Mouse (Mus musculus): ENCODE data around the gene Cnot3. TPM values are rescaled to one million over a fixed set of nuclear protein-coding genes. Genes with fewer than 3 reads are reported as not detected.
"Not testable (repeated sequence)": the region's sequence is repeated elsewhere in the genome, so short reads cannot be mapped to it uniquely, and the experiment has no call there.

The Cnot3 gene
- total RNA-seq (2021): 10 to 100 TPM; 56.7 to 58.5 TPM
- long read RNA-seq, experiment 1, full-length matches to known transcripts: 14 of 24 reads
- long read RNA-seq, experiment 1, partial matches to known transcripts: 8 of 24 reads
- long read RNA-seq, experiment 1, other reads (novel, unspliced or antisense): 2 of 24 reads
- long read RNA-seq, experiment 2, full-length matches to known transcripts: 13 of 34 reads
- long read RNA-seq, experiment 2, partial matches to known transcripts: 10 of 34 reads
- long read RNA-seq, experiment 2, other reads (novel, unspliced or antisense): 11 of 34 reads

DNA sequence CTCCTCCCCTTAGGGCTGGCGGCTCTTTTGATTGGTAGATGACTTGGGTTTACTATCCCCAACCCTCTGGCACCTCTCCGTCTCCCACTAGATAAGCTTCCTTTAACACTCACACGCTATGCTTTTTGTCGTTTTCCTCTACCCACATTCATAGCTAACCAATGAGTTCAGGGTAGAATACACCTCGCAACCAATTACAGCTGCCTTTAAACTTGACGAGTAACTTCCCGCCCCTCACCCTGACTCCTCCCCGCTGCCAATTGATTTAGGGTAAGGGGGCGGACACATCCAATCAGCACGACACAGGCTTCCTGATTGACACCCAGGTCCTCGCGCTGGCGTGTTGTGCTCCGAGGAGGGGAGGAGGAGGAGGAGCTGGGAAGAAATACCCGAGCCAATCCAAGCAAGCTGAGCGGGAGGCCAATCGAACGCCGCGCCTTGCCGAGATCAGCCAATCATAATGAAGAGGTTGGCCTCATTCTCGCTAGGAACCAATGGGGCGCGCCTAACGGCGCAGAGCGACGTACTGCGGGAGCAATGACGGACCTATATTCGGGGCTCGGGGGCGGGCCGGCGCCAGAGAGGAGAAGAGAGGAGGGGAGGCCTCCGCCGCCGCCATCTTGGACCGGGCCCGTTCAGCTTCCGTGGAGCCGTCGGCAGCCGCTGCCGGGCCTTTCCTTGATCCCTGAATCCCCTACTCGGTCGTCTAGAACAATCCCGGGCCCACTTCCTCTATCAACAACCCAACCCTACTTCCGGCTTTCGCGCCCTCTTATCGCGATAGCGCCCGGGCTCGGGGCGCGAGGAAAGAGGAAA is at the start of gene Cnot3:
TSS of gene Cnot3 (plus strand) at position 597 of the 816 bp plus-strand sequence.
- peak; percentile 97 for DNase-seq

DNA sequence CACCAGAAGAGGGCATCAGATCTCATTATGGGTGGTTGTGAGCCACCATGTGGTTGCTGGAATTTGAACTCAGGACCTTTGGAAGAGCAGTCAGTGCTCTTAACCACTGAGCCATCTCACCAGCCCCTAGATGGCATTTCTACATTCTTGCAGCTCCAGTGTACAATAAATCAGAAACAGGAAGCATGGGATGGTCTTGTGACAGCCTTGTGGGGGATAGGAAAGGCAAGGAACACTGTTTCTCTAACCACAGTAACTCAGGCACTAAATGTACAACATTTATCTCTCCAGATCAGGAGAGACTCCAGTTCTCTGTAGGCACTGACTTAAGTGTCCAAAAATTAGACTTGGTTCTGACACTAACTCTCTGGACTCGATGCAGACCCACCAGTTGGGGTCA is 47.3 kb upstream of the Cnot3 start:
- not testable (repeated sequence) for DNase-seq

DNA sequence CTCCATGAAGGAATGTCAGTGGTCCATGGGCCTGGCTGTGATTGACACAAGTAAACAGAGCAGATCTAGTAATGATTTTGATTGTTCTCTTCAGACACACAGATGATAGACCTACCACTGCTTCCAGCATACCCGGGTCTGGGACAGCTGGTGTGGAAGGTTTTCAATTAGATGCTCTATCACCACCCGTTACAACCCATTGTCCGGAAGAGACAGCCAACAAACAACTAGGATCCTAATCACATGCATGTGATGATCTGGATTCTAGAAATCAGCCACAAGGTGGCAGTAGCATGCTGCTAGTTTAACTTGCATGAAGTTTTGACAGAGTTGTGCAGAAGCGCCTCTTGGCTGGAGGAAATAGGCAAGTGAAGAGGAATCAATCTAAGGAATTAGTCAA is 43.9 kb upstream of the Cnot3 start:
- DNase-seq: peak; percentile 81

DNA sequence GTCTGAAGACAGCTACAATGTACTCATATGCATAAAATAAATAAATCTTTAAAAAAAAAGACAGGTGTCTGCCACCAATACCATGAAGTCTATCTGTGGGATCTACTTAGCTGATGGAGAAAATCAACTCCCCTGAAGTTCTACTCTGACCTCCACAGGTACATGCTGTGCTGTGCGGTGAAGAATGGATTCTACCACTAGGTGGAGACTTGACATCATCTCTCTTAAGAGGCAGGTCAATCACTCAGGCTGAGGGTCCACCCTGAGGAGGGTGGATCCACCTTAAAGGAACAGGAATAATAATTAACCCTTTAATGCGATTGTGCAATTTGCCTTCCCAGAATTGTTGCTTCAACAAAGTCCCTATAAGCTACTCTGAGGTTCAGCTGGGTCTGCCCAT is 38.3 kb upstream of the Cnot3 start:
- DNase-seq: peak; percentile 32

DNA sequence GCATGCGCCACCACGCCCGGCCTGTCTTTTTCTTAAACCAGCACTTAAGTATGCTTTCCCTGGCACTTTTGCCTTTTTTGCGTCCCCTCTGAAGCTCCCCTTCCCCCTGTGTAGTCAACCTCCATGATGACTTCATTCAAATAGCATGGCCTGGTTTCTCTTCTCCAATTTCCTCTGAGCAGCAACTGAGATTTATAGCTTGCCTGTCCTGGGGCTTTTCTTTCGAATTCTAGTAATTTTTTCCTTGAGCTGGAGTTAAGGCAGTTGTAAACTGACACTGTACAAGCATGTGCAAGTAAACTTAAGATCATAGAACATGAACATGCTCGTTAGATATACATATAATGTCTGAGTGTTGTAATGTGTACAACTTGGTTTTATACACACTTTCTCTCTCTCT is 37.7 kb upstream of the Cnot3 start:
- DNase-seq: no peak

DNA sequence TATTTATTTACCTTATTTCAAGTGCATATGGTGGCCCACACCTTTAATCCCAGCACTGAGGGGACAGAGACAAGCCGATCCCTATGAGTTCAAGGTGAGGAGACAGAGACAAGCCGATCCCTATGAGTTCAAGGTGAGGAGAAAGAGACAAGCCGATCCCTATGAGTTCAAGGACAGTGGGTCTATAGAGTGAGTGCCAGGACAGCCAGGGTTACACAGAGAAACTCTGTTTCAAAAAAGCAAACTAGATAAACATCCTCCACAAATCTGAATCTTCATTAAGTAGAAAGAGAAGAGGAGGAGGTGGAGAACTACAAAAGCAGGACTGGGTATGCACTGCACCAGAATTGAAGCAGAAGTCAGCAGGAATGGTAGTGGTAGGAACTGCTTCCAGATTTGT is 36.4 kb upstream of the Cnot3 start:
- DNase-seq: no peak

DNA sequence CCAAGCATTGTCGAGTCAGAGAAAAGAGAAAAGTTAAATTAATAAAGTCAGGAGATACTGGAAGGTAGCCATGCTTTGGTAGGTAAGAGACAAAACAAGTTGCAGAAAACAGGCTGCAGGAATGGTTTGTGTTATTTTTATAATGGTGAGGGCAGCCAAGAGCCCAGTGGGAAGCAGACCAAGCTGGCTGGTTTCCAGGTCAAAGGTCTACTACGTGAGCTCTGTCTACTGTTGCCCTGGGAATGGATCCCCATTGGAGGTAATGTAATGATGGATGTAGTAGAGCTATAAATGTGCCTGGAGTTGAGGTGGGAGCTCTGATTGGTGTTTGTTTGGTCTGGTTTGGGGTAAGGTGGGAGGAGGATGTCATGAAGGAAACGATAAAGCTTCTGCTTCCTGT is 36.0 kb upstream of the Cnot3 start:
- DNase-seq: peak; percentile 80

DNA sequence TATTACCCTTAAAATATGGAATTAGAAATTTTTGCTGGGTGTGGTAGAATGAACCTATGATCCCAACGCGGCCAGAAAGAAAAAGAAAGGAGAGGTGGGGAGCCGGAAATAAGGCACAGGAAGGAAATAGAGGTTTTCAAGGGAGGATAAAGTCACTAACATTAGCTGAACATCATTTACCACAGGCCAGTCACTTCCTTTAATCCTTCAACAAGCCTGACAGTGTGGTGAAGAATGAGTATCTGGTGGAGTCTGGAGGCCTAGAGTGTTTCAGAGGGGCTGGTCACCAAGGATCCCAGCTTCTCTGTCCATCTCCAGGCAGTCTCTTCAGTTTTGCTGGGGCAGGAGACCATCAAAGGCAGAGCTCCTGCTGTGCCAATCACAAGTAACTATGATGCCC is 34.6 kb upstream of the Cnot3 start:
- DNase-seq: no peak

DNA sequence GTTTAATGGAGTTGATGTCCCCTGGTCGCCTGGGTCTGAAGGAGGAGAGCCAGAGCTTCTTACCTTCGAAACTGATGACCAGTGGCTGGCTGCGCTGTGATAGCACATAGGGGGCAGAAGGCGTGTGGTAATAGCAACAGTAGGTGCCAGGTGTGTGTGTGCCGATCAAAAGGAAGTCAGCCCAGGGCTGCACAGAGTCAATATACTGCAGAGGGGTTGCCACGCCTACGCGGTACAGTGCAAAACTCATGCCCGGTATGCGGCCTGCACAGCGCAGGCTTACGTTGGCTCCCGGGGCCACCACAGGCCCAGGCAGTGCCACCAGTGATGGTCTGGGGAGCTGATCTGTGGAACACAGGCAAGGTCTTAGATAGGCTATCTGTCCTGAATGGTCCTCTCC is 34.1 kb upstream of the Cnot3 start:
- no peak for DNase-seq

DNA sequence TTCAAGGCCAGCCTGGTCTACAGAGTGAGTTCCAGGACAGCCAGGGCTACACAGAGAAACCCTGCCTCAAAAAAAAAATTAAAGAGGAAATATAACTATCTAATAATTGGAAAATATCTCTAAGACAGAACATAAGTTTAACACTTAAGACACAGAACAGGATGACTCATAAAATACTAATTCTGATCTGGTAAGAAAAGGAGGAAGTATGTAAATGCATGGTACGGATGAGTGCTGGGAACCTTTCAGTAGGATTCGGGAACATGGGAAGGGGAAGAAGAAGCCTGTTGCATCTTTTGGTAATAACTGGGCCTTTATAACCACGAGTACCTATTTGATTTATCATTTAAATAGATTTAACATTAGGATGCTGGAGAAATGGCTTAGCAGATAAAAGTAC is 31.0 kb upstream of the Cnot3 start:
- no peak for DNase-seq

DNA sequence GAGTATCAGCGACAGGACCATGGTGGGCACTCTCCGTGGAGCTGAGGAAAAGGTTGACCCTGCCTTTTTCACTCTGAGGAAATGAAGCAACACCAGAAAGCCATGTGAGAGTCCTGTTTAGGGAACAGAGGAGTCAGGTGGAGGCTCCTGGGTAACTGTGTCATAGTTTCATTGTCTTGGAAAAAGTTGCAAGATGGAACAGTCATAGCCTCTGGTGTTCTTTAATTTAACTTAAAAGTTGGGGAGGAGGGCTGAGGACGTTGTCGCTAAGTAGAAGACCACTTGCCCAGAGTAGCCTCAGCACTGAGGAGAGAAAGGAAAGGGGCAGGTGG is 29.0 kb upstream of the Cnot3 start, which contains the start of gene Oscar:
TSS of gene Oscar (minus strand) at position 101 of the 332 bp plus-strand sequence.
- DNase-seq: no peak

DNA sequence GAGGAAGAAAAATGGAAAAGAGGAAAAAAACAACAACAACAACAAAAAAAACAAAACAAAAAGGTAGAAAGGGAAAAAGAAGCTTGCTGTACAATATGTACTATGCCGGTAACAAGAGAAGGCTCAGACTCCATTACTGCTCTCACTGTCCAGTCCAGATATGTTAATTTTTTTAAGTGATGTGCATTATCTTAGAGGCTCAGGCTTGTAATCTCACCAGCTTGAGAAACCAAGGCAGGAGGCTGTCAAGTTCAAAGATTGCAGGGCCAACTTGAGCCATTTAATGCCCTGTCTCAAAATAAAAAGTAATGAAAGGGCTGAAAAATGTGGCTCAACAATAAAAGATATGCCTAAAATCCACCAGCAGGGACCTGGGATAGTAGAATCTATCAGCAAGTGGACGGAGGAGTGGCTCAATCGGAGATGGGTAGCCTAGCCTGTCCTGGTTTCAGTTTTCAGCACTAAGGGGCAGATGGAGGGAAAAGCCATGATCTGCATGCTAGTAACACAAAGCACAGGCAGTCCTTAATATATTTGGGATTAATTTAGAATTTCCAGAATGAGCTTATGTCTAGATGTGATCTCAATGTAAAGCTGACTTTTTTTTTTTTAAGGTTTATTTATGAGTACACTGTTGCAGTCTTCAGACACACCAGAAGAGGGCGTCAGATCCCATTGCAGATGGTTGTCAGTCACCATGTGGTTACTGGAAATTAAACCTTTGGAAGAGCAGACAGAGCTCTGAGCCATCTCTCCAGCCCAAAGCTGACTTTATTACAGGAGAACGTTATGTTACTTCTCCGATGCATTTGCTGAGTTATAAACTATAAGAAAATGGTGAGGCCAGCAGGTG is 28.5 kb upstream of the Cnot3 start:
- no peak for DNase-seq

DNA sequence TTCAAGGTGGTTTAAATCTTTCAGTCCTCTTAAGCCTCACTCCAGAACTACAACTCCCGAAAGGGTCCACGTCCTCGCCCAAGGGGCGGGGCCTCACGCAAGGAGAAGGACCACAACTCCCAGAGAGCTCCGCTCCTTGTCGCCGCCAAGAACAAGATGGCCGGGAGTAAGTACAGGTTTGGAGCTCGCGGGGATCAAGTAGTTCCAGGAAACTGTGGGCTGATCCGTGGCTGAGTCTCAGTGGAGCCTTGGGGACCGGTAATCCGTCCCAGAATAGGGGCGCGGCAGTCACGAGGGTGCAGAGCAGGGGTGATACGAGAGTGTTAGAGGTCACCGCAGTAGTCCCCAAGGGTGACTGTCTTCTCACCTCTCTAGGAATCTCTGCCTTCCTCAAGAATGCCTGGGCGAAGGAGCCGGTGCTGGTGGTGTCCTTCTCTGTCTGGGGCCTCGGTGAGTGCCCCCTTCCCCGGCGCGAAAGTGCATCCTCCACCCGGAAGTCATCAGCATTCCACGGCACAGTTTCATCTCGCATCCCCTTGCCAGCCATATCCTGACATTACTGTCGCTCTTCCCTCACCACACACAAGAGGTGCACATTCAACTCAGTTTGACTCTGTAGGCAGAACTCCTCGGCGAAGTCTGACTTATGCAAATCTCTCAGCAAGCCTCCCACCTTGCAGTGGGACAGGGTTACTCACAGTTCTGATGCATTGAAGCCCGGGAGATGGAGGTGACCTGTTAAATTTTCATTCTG is 27.6 kb upstream of the Cnot3 start, which contains the start of gene Ndufa3:
TSS of gene Ndufa3 (plus strand) at position 132 of the 754 bp plus-strand sequence.
- peak; percentile 90 for DNase-seq

DNA sequence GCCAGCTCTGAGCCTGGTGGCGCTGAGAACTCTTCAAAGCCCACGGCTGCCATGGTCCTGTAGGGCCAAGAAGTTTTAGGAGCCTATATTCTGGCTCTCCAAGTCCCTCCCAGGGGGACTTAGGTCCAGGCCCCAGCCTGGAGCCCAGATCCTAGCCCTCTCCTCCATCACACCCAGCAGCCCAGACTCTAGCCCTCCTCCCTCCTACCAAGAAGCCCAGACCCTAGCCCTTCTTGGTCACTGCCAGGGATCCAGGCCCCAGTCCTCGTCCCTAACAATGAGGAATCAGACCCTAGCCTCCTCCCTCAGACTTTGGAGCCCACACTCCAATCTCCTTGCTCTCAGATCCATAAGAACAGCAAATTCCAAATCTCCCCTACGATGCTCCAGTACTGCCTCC is 16.0 kb upstream of the Cnot3 start:
- DNase-seq: no peak

DNA sequence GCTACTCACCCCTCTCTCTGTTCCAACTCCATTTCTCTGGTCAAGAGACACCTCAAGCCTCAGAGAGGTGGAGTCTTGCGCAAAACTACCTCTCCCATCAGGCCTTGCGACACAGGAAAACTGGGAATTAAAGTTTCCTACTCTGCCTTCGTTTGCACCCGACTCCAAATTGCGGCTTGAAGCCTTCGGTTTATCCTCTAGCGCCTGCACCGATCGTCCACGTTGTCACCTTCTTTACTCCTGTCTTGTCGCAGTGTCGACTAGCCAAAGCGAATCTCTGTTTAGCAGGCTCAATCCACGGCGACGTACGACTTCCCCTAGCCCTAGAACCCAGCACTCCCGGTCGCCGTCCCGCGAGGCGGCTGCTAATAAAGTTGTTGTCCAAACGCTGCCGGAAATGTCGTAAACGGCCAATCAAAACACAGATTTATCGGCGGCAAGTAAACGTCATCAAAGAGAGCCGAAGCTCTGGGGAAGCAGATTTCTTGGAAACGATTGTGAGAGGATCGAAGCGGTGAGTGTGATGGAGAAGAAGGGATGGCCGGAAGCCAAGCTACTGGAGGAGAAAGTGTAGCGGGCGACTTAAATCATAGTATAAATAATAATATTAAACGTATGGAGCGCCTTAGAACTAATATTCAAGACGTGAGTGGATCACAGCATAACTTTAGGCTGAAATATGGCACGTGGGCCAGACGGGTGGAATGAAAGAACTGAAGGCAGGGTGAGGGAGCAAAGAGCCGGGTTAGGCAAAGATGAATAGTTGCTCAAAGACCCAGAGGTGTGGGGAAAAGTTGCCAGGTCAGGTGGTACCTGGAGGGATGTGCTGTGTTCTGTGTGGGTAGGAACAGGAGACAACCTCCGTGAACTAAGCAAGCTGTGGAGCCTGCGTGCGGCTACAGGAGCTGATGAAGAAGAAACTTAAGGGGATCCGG is 15.3 kb upstream of the Cnot3 start, which contains the start of the genes Tfpt and Prpf31:
TSS of gene Tfpt (minus strand) at position 387 of the 935 bp plus-strand sequence.
TSS of gene Prpf31 (plus strand) at position 443 of the 935 bp plus-strand sequence.
- DNase-seq: peak; percentile 92

DNA sequence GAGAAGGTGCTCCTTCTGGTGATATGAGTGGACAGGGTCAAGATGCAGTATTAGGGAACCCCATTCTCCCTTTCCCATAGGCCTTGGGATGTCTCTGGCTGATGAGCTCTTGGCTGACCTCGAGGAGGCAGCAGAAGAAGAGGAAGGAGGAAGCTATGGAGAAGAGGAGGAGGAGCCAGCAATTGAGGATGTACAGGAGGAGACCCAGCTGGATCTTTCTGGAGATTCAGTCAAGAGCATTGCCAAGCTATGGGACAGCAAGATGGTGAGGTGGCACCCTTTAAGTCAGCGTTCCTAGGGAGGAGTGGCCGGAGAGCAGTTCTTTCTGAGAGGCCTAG is 14.6 kb upstream of the Cnot3 start:
- no peak for DNase-seq

DNA sequence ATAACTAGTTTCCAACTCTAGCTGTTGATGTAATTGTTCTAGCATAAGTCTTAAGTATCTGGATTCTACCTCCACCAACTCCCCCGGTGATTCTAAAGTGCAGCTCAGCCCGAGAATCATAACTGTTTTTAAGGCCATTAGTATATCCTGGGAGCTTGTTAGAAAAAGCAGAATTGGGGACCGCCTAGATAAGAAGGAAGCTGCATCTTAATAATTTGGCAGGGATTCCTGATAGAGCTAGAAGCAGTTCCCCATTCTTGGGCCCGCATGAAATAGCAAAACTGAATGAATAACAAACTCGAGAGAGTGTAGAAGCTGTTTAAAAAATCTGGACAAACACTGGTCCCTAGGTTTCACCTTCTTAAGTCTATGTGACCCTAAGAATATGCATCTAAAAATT is 1.7 kb upstream of the Cnot3 start:
- no peak for DNase-seq

DNA sequence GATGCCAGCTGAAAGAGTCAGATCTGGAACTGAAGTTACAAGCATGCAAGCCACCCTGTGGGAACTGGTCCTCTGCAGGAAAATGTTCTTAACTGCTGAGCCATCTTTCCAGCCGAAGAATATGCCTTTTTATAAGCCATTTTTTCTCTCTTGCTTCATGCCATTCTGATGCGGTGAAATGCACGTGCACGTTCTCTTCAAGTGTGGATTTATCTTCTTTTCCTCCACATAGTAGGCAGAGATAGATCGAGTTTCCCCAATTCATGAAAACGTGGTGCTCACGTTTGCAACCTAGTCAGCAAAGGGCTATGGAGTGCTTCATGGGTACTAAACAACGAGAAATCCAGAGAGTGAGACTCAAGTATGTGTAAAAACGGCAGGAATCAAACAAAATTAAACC is 1.2 kb upstream of the Cnot3 start:
- no peak for DNase-seq

DNA sequence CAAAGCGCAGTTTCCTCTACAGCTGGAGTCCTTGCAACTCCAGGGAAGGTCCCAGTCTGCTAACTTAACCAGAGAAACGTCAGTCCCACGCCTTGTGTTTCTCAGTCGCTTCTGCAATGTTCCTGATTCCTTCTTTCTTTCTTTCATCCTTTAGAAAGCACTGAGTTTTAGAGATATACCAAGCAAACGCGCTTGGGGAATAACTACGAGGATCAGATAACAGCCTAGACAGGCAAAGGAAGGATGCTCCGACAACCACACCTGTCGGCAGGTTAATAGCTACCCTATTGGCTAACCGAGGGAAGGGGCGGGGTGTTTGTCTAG is 758 bp upstream of the Cnot3 start:
- DNase-seq: no peak

DNA sequence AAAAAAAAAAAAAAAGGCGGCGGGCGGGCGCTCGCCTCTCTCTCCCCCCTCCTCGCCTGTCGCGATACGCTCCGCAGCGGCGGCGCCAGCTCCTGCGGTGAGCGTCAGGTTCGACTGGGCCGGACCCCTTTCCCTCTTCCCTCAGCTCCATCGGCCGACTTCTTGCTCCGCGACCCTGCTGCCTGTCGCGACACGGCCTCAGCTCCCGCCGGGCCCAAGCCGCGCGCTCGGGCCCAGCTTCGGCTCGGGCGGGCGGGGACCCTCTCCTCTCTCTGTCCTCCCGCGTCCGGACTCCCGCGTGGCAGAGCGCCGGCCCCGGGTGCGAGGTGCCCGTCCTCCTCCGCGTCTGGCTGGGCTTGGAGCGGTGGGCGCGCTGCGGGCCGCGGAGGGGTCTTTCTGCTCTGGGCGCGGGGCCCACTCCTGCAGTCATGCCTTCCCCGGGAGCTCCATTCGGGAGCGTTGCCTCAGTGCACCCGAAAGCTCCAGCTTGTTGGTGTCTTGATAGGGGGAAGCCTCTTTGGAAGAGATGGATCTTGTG is 489 bp downstream of the Cnot3 start:
- DNase-seq: no peak

DNA sequence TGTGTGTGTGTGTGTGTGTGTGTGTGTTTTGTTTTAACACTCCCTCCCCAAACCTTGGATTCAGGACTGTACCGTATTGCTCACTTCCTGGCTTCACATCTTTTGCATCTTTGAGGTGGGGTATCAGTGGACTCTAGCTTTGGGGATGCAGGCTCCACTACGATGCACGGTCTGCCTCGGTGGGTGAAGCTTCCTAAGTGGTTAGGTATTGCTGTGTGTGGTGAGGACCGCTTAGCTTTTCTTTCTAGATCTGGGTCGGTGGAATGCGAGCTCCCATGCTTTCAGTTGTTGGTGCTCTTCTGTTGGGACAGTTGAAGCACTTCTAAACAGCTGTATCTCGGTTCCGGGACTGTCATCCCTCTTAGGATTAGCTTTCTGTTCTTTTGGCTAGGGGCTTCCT is 1.1 kb downstream of the Cnot3 start:
- DNase-seq: no peak

Data from adrenal gland, postnatal 10 days (tissue).